Mouse (Mus musculus): ENCODE measurements around the gene Ovch2.

DNA sequence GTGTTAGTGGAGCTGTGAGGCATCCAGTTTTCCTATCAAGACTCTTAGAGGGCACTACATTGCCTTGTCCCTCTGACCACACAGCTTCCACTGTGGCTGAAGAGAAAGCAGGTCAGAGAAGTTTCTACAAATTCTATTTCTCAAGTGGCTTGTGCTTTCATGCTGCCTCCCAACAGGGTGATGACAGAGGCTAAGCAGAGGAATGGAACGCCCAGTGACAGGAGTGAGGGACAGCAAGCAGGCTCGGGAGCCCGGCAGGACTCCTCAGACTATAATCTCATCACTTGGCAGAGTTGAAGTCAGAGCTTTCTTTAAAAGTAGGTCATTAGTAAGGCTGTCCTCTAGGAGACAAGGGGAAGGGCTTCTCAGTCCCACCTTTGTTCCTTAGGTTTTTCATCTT lies 45.1 kb downstream of the Ovch2 start:
- TF ChIP-seq HCFC1 (IDR thresholded peaks at IDR 0.05; ENCODE audit: borderline replicate concordance, insufficient read depth, low read length), result no peak
- no peak for TF ChIP-seq ZC3H11A (IDR thresholded peaks at IDR 0.05; ENCODE audit: borderline replicate concordance, low read depth, low read length)
- TF ChIP-seq CHD2 (IDR thresholded peaks at IDR 0.05; ENCODE audit: low read depth, low read length), result no peak

All from ES-E14 (cell line).